In the genomic region with DNA sequence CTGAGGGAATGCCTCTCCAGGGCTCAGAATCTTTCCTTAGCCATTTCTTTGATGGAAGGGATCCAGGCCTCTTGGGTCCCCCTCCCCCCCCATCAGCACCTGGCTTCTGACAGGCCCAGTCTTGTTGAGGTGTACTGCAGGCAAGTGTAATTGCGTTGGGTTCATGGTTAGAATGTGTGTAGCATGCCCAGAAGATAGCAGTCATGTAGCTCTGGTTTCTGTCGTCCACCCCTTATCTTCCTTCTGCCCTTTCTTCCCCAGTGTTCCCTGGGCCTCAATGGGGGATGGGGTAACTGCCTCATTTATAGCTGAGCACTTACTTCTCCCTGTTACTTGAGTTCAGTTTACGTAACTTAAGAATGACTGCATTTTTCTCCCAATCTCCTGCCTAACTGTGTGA, we compare ENCODE assay signal across 11 mouse cellular contexts.
DNase-seq lines count a peak whose midpoint lies in the region; ATAC-seq lines count a peak whose summit lies in the region.
"Had no signal": no experiment of that assay in that cellular context is flagged by ENCODE, and none has a peak within 500 bp of the region (broad histone marks: within the 10 kb centered on the region; RNA-seq: fewer than 3 reads in every experiment).

No protein-coding gene starts in this region.

- H3K9ac ChIP-seq in lung, embryonic 16.5 days (ENCODE audit: low read length): no peak overlapping the region
- no peak overlapping the region for H3K9ac ChIP-seq in embryonic facial prominence, embryonic 13.5 days
- no peak overlapping the region for H3K9ac ChIP-seq in limb, embryonic 12.5 days (replicated peaks)
- no peak overlapping the region for H3K9ac ChIP-seq in stomach, embryonic 15.5 days

- intact Hi-C loops in gastrocnemius, postnatal 36 days (cut with DNase I): no loop called here

- 58% methylated on average over 3 of the region's 3 CpGs for WGBS in lung, embryonic 16.5 days
- WGBS in embryonic facial prominence, embryonic 13.5 days: 37% methylated on average over 3 of the region's 3 CpGs
- 26% methylated on average over 3 of the region's 3 CpGs for WGBS in limb, embryonic 12.5 days
- 50% methylated on average over 3 of the region's 3 CpGs for WGBS in stomach, embryonic 15.5 days

- no peaks in the 10 kb centered on the region for H3K27me3 ChIP-seq in lung, embryonic 16.5 days (ENCODE audit: control insufficient read depth, insufficient read depth, low read depth, low read length)
- no peaks in the 10 kb centered on the region for H3K27me3 ChIP-seq in embryonic facial prominence, embryonic 13.5 days
- H3K27me3 ChIP-seq in limb, embryonic 12.5 days: no peaks in the 10 kb centered on the region
- H3K27me3 ChIP-seq in stomach, embryonic 15.5 days (replicated peaks): no peaks in the 10 kb centered on the region

- H3K27ac ChIP-seq in lung, embryonic 16.5 days (ENCODE audit: low read length): peak overlapping the region; percentile 73
- H3K27ac ChIP-seq in embryonic facial prominence, embryonic 13.5 days: peak overlapping the region; percentile 93
- peak overlapping the region; percentile 84 for H3K27ac ChIP-seq in limb, embryonic 12.5 days
- H3K27ac ChIP-seq in stomach, embryonic 15.5 days: peak overlapping the region; percentile 46; the same call in 1 of the 2 replicates

- no peak overlapping the region for H3K4me3 ChIP-seq in lung, embryonic 16.5 days (ENCODE audit: low read length)
- H3K4me3 ChIP-seq in embryonic facial prominence, embryonic 13.5 days: no peak overlapping the region
- H3K4me3 ChIP-seq in limb, embryonic 12.5 days (replicated peaks): no peak overlapping the region
- no peak overlapping the region for H3K4me3 ChIP-seq in stomach, embryonic 15.5 days (replicated peaks)

- H3K4me1 ChIP-seq in lung, embryonic 16.5 days (replicated peaks; ENCODE audit: control insufficient read depth, insufficient read depth, low read length): peaks cover 7% of the 10 kb centered on the region
- peaks cover 31% of the 10 kb centered on the region for H3K4me1 ChIP-seq in embryonic facial prominence, embryonic 13.5 days
- H3K4me1 ChIP-seq in limb, embryonic 12.5 days (replicated peaks): peaks cover 33% of the 10 kb centered on the region
- no peaks in the 10 kb centered on the region for H3K4me1 ChIP-seq in stomach, embryonic 15.5 days

- ATAC-seq in lung, embryonic 16.5 days (ENCODE audit: low read depth): peak; percentile 24
- 0 out of 2 replicates have a peak, but pooled peaks have one; percentile 16 for ATAC-seq in embryonic facial prominence, embryonic 13.5 days (ENCODE audit: insufficient number of reproducible peaks, insufficient read depth, low FRiP score, low TSS enrichment, low read depth)
- ATAC-seq in limb, embryonic 12.5 days (ENCODE audit: insufficient number of reproducible peaks, insufficient read depth, low FRiP score, low TSS enrichment, low read depth): no peak
- peak; percentile 59 for ATAC-seq in stomach, embryonic 15.5 days (ENCODE audit: insufficient read depth, low FRiP score, low read depth)
- ATAC-seq: inflammation-experienced regulatory T-cells, adult 6 months had no signal

- no peaks in the 10 kb centered on the region for H3K9me3 ChIP-seq in lung, embryonic 16.5 days (ENCODE audit: control insufficient read depth, low read length)
- no peaks in the 10 kb centered on the region for H3K9me3 ChIP-seq in embryonic facial prominence, embryonic 13.5 days
- no peaks in the 10 kb centered on the region for H3K9me3 ChIP-seq in limb, embryonic 12.5 days
- H3K9me3 ChIP-seq in stomach, embryonic 15.5 days: no peaks in the 10 kb centered on the region

- no peak overlapping the region for H3K4me2 ChIP-seq in lung, embryonic 16.5 days (ENCODE audit: low read depth, low read length)
- H3K4me2 ChIP-seq in embryonic facial prominence, embryonic 13.5 days: peak overlapping the region; percentile 5; the same call in 1 of the 2 replicates
- peak overlapping the region; percentile 34; the same call in 1 of the 2 replicates for H3K4me2 ChIP-seq in limb, embryonic 12.5 days
- H3K4me2 ChIP-seq in stomach, embryonic 15.5 days: no peak overlapping the region

- H3K36me3 ChIP-seq in lung, embryonic 16.5 days (ENCODE audit: control insufficient read depth, insufficient read depth, low read length): peaks cover 15% of the 10 kb centered on the region
- H3K36me3 ChIP-seq in embryonic facial prominence, embryonic 13.5 days: peaks cover 11% of the 10 kb centered on the region
- peaks cover 5% of the 10 kb centered on the region; the same call in 1 of the 2 replicates for H3K36me3 ChIP-seq in limb, embryonic 12.5 days
- H3K36me3 ChIP-seq in stomach, embryonic 15.5 days: no peaks in the 10 kb centered on the region

- no peak for DNase-seq in lung, postnatal 14 days
- no peak for DNase-seq in gastrocnemius, postnatal 36 days
- DNase-seq in right cerebral cortex, postnatal 10 days (ENCODE audit: low spot score in 2 of 2): no peak
- DNase-seq in natural killer cell, adult 2 months (ENCODE audit: low spot score in 2 of 2): no peak
- DNase-seq: adrenal gland, postnatal 25 days; layer of hippocampus, postnatal 36 days had no signal

Comparison
In these comparisons a context has a peak if more than half of its experiments do, and no peak if none do; other contexts are left out.
1. H3K4me2 ChIP-seq: peak in embryonic facial prominence, embryonic 13.5 days (single experiment) and limb, embryonic 12.5 days (single experiment); none in lung, embryonic 16.5 days (single experiment) and stomach, embryonic 15.5 days (single experiment).
2. Peak in every context shown above with its lines, with median percentiles within 50 percentile points of each other: H3K27ac ChIP-seq.